ENCODE assay signal across 16 mouse cellular contexts in genomic region chr14:21441772-21442533, GRCm38 (mm10). TPM values are rescaled to one million over a fixed set of nuclear protein-coding genes. Genes with fewer than 3 reads are reported as not detected.
DNase-seq lines count a peak whose midpoint lies in the region; ATAC-seq and TF ChIP-seq lines count a peak whose summit lies in the region.
"Had no signal": no experiment of that assay in that cellular context is flagged by ENCODE, and none has a peak within 500 bp of the region (broad histone marks: within the 10 kb centered on the region; RNA-seq: fewer than 3 reads in every experiment).

No protein-coding gene starts in this region.

- H3K9ac ChIP-seq in heart, embryonic 11.5 days (ENCODE audit: low read depth, low read length): no peak overlapping the region
- H3K9ac ChIP-seq: forebrain, embryonic 13.5 days; hindbrain, embryonic 15.5 days; liver, embryonic 15.5 days; midbrain, embryonic 12.5 days; neural tube, embryonic 13.5 days had no signal

- H3K4me3 ChIP-seq in gastrocnemius, adult 2 months: no peak overlapping the region
- H3K4me3 ChIP-seq in limb, embryonic 10.5 days: no peak overlapping the region
- H3K4me3 ChIP-seq in heart, embryonic 11.5 days (ENCODE audit: low read depth, low read length): no peak overlapping the region
- no peak overlapping the region for H3K4me3 ChIP-seq in cerebellum, adult 2 months (replicated peaks; ENCODE audit: insufficient read depth, low read depth, low read length)
- H3K4me3 ChIP-seq: forebrain, embryonic 13.5 days; heart, adult 2 months; hindbrain, embryonic 15.5 days; liver, embryonic 15.5 days; midbrain, embryonic 12.5 days; neural tube, embryonic 13.5 days had no signal

- TF ChIP-seq CTCF in gastrocnemius, adult 2 months (IDR thresholded peaks at IDR 0.05): no peak
- TF ChIP-seq CTCF in cerebellum, adult 2 months (IDR thresholded peaks at IDR 0.05; ENCODE audit: borderline replicate concordance, insufficient read depth, low read depth, low read length): no peak

- no peak for TF ChIP-seq POLR2A in cerebellum, adult 2 months (IDR thresholded peaks at IDR 0.05; ENCODE audit: borderline replicate concordance, insufficient read depth, low read length)

- no peak for ATAC-seq in heart, embryonic 11.5 days (replicated peaks; ENCODE audit: insufficient number of reproducible peaks, low FRiP score, low TSS enrichment)
- ATAC-seq: forebrain, embryonic 13.5 days had no signal

- peaks cover 6% of the 10 kb centered on the region; the same call in 1 of the 2 replicates for H3K36me3 ChIP-seq in limb, embryonic 10.5 days
- H3K36me3 ChIP-seq in heart, embryonic 11.5 days (ENCODE audit: control insufficient read depth, insufficient read depth, low read length): no peaks in the 10 kb centered on the region
- H3K36me3 ChIP-seq: hindbrain, embryonic 15.5 days; midbrain, embryonic 12.5 days; neural tube, embryonic 13.5 days had no signal

- H3K9me3 ChIP-seq in limb, embryonic 10.5 days (replicated peaks): no peaks in the 10 kb centered on the region
- H3K9me3 ChIP-seq in heart, embryonic 11.5 days (replicated peaks; ENCODE audit: control insufficient read depth, low read length): no peaks in the 10 kb centered on the region
- H3K9me3 ChIP-seq: forebrain, embryonic 13.5 days; hindbrain, embryonic 15.5 days; liver, embryonic 15.5 days; midbrain, embryonic 12.5 days; neural tube, embryonic 13.5 days had no signal

- DNase-seq in kidney, adult 18-20 months: peak; percentile 6
- no peak for DNase-seq in kidney, postnatal 25 days
- DNase-seq in embryo, embryonic 11 days: peak; percentile 63
- peak; percentile 54 for DNase-seq in gastrocnemius, adult 2 months
- peak; percentile 58 for DNase-seq in limb, embryonic 10.5 days (ENCODE audit: low spot score)
- DNase-seq in cerebellum, adult 2 months: no peak
- DNase-seq in right cerebral cortex, postnatal 14 days: no peak
- DNase-seq: cerebellum, postnatal 14 days; heart, adult 2 months; right cerebral cortex, postnatal 25 days had no signal

- 0 out of 2 replicates have a peak overlapping the region, but pooled peaks have one; percentile 21 for H3K27ac ChIP-seq in gastrocnemius, adult 2 months
- H3K27ac ChIP-seq in limb, embryonic 10.5 days: peak overlapping the region; percentile 81
- H3K27ac ChIP-seq in heart, embryonic 11.5 days (ENCODE audit: low read depth, low read length): no peak overlapping the region
- no peak overlapping the region for H3K27ac ChIP-seq in cerebellum, adult 2 months (ENCODE audit: insufficient read depth, low read length)
- H3K27ac ChIP-seq: forebrain, embryonic 13.5 days; heart, adult 2 months; hindbrain, embryonic 15.5 days; liver, embryonic 15.5 days; midbrain, embryonic 12.5 days; neural tube, embryonic 13.5 days had no signal

- WGBS in limb, embryonic 10.5 days: 52% methylated on average over 10 of the region's 10 CpGs
- WGBS in heart, embryonic 11.5 days (ENCODE audit: insufficient replicate concordance): 84% methylated on average over 10 of the region's 10 CpGs
- WGBS in cerebellum, adult 2 months: 67% methylated on average over 10 of the region's 10 CpGs

- H3K4me1 ChIP-seq in limb, embryonic 10.5 days: peaks cover 42% of the 10 kb centered on the region
- H3K4me1 ChIP-seq in heart, embryonic 11.5 days (ENCODE audit: control insufficient read depth, insufficient read depth, low read length): peaks cover 15% of the 10 kb centered on the region
- no peaks in the 10 kb centered on the region; the same call in 1 of the 2 replicates for H3K4me1 ChIP-seq in cerebellum, adult 2 months (ENCODE audit: control insufficient read depth, insufficient read depth, low read length)
- H3K4me1 ChIP-seq: liver, embryonic 15.5 days; neural tube, embryonic 13.5 days had no signal

- no peaks in the 10 kb centered on the region for H3K27me3 ChIP-seq in limb, embryonic 10.5 days (ENCODE audit: low read depth, poor library complexity, severe bottlenecking)
- H3K27me3 ChIP-seq in heart, embryonic 11.5 days (ENCODE audit: control insufficient read depth, insufficient read depth, low read length): no peaks in the 10 kb centered on the region
- no peaks in the 10 kb centered on the region for H3K27me3 ChIP-seq in cerebellum, adult 2 months (ENCODE audit: control insufficient read depth, insufficient read depth, low read length)
- H3K27me3 ChIP-seq: forebrain, embryonic 13.5 days; hindbrain, embryonic 15.5 days; liver, embryonic 15.5 days; midbrain, embryonic 12.5 days; neural tube, embryonic 13.5 days had no signal

- no peak overlapping the region for H3K4me2 ChIP-seq in heart, embryonic 11.5 days
- H3K4me2 ChIP-seq: forebrain, embryonic 13.5 days; hindbrain, embryonic 15.5 days; liver, embryonic 15.5 days; midbrain, embryonic 12.5 days; neural tube, embryonic 13.5 days had no signal

- intact Hi-C loops in gastrocnemius, adult 2 months (cut with DNase I): no loop called here

RNA-seq across cellular contexts. Expression of gene Kat6b, which starts 39.3 kb away (rescaled TPM):
- 10 to 100 TPM; 22.2 to 26.0 TPM for total RNA-seq in gastrocnemius, adult 2 months (2021)
- 14.5 and 19.6 TPM in 2 replicates for polyA plus RNA-seq in limb, embryonic 10.5 days (2016; fragmentation: Nextera tagmentation; extraction: Ambion mirVana)
- 11.9 and 14.9 TPM in 2 replicates for polyA plus RNA-seq in heart, embryonic 11.5 days (2014; fragmentation: Nextera tagmentation; extraction: Ambion mirVana)
- 22.5 and 24.7 TPM in 2 replicates for polyA plus RNA-seq in cerebellum, adult 2 months (2012; rRNA removed)

Comparison
In these comparisons a context has a peak if more than half of its experiments do, and no peak if none do; other contexts are left out.
1. DNase-seq: peak in kidney, adult 18-20 months (single experiment), embryo, embryonic 11 days (single experiment), gastrocnemius, adult 2 months (single experiment) and limb, embryonic 10.5 days (single experiment); none in kidney, postnatal 25 days (0 of 2), cerebellum, adult 2 months (0 of 2) and right cerebral cortex, postnatal 14 days (single experiment).
2. H3K27ac ChIP-seq: peak in gastrocnemius, adult 2 months (single experiment) and limb, embryonic 10.5 days (single experiment); none in heart, embryonic 11.5 days (single experiment) and cerebellum, adult 2 months (single experiment).